Mouse (Mus musculus) monocyte, adult 5-6 weeks (primary cell): Measurements from ENCODE around the gene Slc16a5. TPM values are rescaled to one million over a fixed set of nuclear protein-coding genes. Genes with fewer than 3 reads are reported as not detected.

Source experiments
- ATAC-seq: fragments of 153-309, 156-312 bp; replicated peaks from 2 replicates; pipeline ENCODE4 v1.8.0; 2017; ENCODE audit warnings: mild to moderate bottlenecking; ENCODE audit not compliant: low TSS enrichment, insufficient number of reproducible peaks, severe bottlenecking, poor library complexity, low FRiP score
- total RNA-seq: library from RNA; stranded (forward); fragments of 200-1000, 200-491, 200-594 nt; gene quantifications from 3 replicates; pipeline ENCODE4 v1.2.3, GENCODE M21; 2017

Gene Slc16a5
- total RNA-seq, 1 experiment from 2014 or later, result not detected

- ATAC-seq, result no peak
These were observed 47.7 kb downstream of the Slc16a5 start for GRCm38 (mm10) chr11:115509773-115510506.

DNA sequence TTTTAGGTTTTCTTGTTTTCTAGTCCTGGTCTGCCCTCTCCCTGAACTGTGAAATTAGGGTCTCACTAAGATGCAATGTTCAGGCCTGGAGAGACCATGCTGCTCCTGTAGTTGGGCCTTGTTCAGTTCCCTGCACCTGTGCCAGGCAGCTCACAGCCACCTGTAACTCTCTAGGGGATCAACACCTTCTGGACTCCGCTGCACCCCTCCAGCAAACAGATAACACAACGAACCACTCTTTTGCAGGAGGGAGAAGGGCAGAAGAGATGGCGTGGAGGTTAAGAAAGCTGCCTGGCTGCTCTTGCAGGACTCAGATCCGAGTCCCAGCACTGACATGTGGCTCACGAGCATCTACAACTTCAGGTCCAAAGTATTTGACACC is 48.2 kb downstream of the Slc16a5 start:
- ATAC-seq, result no peak

- no peak for ATAC-seq
These were observed 48.8 kb downstream of the Slc16a5 start for GRCm38 (mm10) chr11:115511121-115511520.

DNA sequence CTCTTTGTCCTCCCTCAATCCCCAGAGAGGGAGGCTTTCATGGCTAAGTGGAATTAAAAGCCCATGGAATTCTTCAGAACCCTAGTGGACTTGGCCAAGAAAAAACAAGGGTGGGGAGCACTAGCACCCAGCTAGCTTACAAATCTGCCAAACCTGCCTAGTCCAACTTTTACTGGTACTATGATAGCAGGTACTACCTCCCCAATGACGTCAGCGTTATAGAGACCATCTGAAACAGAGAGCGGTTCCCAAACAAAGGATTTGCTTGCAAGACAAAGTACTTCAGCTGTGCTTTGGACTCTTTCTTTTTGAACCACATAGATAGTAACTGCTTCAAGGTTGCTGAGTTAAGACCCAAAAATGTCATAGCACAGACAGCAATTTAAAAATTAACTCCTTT is 49.7 kb downstream of the Slc16a5 start:
- ATAC-seq, result no peak

GRCm38 (mm10) chr11:115512407-115513183 is 50.3 kb downstream of the Slc16a5 start:
- peak; percentile 72 for ATAC-seq

GRCm38 (mm10) chr11:115513271-115514237 is 51.3 kb downstream of the Slc16a5 start:
- ATAC-seq, result 0 out of 2 replicates have a peak, but pooled peaks have one; percentile 0

DNA sequence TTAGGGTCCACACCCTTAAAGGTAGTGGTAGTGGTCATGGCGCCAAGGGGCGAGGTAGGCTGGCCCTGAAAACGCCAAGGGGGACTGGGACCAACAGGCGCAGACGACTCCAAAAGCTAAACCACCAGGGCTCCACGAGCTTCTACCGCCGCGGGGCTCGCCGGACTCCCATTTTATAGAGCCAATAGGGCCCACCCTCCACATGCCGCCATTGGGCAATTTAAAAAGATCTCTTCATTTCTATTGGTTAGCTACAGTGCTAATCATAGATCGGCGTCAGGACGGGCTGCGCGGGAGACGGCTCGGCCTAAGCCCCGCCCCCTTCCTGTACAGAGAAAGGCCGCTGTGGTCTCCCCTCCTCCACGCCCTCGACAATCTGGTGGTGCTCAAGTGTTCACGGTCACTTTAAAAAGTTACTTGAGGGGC is 52.0 kb downstream of the Slc16a5 start, which contains the start of gene Jpt1:
Jpt1 (minus strand) TSS at position 150 of the 426 bp plus-strand sequence.
- peak; percentile 92 for ATAC-seq

DNA sequence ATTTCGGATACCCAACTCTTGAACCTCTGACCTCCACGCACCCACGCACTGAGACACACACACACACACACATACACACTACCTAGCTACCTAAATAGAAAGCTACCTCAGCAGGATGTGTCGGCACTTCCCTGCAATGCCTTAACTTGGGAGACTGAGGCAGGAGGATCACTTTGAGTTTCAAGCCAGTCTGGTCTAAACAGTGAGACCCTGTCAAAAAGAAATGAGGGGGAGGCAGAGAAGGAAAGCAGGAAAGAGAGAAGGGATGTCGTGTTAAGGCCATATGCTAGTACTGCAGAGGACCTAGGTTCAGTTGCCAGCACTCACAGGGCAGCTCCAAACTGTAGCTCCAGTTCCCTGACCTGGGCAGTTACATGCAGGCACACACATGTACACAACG is 52.7 kb downstream of the Slc16a5 start:
- no peak for ATAC-seq

- ATAC-seq, result no peak
These were observed 54.7 kb downstream of the Slc16a5 start for GRCm38 (mm10) chr11:115516942-115517341.

- no peak for ATAC-seq
These were observed 56.4 kb downstream of the Slc16a5 start for GRCm38 (mm10) chr11:115518693-115519092.

DNA sequence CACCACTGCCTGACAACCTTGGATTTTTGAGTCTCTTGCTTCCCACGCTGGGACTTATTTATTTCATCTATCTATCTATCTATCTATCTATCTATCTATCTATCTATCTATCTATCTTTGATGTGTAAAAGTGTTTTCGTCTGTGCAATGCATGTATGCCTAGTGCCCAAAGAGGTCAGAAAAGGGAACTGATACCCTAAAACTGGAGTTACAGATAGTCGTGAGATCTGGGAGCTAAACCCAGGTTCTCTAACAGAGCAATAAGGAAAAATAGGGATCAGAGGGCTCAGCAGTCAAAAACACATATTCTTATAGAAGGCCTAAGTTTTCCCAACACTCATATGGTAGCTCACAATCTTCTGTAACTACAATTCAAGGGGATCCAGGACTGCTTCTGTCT is 57.3 kb downstream of the Slc16a5 start:
- ATAC-seq, result no peak

DNA sequence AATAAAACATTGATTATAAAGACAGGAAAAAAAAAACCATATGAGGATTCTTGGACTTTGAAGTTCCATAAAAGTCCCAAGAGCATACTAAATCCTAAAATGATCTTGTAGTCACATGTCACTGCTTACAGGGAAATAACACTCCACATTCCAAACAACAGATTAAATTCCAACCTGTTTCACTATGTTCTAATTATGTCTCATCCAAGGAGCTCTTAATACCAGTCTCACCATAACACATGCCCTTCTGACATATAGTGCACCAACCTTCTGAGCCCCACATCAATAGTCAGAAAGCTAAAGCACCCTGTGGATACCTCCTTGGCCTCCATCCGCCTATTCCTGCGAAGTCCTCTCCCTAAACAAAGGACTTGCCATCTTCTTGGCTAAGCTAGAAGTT is 57.9 kb downstream of the Slc16a5 start:
- no peak for ATAC-seq

DNA sequence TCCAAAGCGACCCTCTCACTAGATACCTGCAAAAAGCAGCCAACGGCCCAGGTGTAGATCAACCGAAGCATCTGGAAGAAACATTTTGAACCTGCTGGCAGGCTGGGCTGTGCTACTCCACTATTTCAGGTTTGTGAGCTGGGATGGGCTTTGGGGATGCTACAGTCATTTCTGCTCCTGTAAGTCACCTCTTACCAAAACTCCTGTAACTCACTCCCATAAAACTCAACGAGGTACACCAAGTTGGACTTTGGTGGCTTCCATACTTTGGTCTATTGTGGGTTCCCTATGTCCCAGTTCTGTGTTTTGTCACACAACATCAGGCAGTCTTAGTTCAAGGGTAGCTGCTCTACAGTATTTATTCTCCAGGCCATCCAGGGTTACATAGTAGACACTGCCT is 58.8 kb downstream of the Slc16a5 start:
- no peak for ATAC-seq

- no peak for ATAC-seq
These were observed 60.0 kb downstream of the Slc16a5 start for GRCm38 (mm10) chr11:115522238-115522637.

DNA sequence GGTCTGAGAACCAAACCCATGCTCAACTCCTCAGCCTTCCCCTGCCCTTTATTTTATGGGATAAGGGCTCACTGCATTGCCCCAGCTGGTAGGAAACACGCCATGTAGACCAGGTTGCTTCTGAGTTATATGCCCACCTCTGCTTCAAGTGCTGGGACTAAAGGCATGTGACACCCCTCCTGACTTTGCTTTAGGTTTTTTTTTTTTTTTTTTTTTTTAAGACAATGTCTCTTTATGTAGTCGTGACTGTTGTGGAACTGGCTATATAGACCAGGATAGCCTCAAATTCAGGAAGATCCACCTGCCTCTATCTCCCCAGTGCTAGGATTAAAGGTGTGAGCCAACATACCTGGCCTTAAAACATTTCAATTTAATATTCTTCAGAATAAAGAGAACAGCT is 60.4 kb downstream of the Slc16a5 start:
- ATAC-seq, result no peak
